Mouse (Mus musculus): Measurements from ENCODE around the gene Basp1. TPM values are rescaled to one million over a fixed set of nuclear protein-coding genes. Genes with fewer than 3 reads are reported as not detected.

The Basp1 gene
- polyA plus RNA-seq, 1 experiment: 13.9 TPM

GRCm38 (mm10) chr15:25376914-25377313, 36.6 kb downstream of the Basp1 start:
- TF ChIP-seq POLR2A (IDR thresholded peaks at IDR 0.05; ENCODE audit: control insufficient read depth, extremely low read depth, insufficient read depth, low read length, poor library complexity): no peak
- no peak for TF ChIP-seq CTCF (IDR thresholded peaks at IDR 0.05; ENCODE audit: borderline replicate concordance, control insufficient read depth, extremely low read depth, insufficient read depth, low read length, poor library complexity)

DNA sequence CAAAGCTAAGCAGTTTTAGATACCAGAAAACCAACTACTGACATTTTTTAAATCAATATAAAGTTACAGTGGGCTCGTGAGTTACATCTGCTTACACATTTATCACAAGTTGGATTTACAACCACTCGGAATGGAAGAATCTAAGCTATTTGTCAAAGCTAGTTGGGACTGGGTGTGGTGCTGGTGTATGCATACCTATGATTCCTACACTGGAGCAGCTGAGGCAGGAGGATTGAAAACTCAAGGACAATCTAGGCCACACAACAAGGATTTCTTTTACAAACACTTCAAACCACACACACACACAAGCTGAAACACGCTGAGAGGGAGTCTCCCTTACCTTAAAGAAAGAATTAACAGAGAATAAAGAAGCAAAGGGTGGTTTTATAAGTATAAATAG, 40.1 kb downstream of the Basp1 start:
- 93% methylated on average over 3 of the region's 3 CpGs for WGBS
- TF ChIP-seq POLR2A (IDR thresholded peaks at IDR 0.05; ENCODE audit: control insufficient read depth, extremely low read depth, insufficient read depth, low read length, poor library complexity) (no peak), CTCF (IDR thresholded peaks at IDR 0.05; ENCODE audit: borderline replicate concordance, control insufficient read depth, extremely low read depth, insufficient read depth, low read length, poor library complexity) (no peak)
- no peak overlapping the region for H3K27ac ChIP-seq (ENCODE audit: control insufficient read depth, insufficient read depth, low read length)
- H3K36me3 ChIP-seq (ENCODE audit: control insufficient read depth, insufficient read depth, low read length): no peaks in the 10 kb centered on the region
- DNase-seq: no peak
- no peak overlapping the region for H3K4me3 ChIP-seq (ENCODE audit: control insufficient read depth, insufficient read depth, low read length)
- H3K4me1 ChIP-seq (replicated peaks; ENCODE audit: control insufficient read depth, insufficient read depth, low read length): peaks cover 4% of the 10 kb centered on the region
- H3K27me3 ChIP-seq (ENCODE audit: control insufficient read depth, insufficient read depth, low read length): no peaks in the 10 kb centered on the region

More at GRCm38 (mm10) chr15:25376914-25377313, 36.6 kb downstream of the Basp1 start:
- H3K4me3 ChIP-seq (ENCODE audit: control insufficient read depth, insufficient read depth, low read length): no peak overlapping the region
- H3K27ac ChIP-seq (ENCODE audit: control insufficient read depth, insufficient read depth, low read length): no peak overlapping the region
- DNase-seq: no peak
- H3K4me1 ChIP-seq (replicated peaks; ENCODE audit: control insufficient read depth, insufficient read depth, low read length): no peaks in the 10 kb centered on the region; the same call in 1 of the 2 replicates
- 91% methylated on average over 3 of the region's 3 CpGs for WGBS
- H3K36me3 ChIP-seq (ENCODE audit: control insufficient read depth, insufficient read depth, low read length): no peaks in the 10 kb centered on the region
- no peaks in the 10 kb centered on the region for H3K27me3 ChIP-seq (ENCODE audit: control insufficient read depth, insufficient read depth, low read length)

- no peak overlapping the region for H3K27ac ChIP-seq (ENCODE audit: control insufficient read depth, insufficient read depth, low read length)
- DNase-seq: no peak
- 93% methylated on average over 7 of the region's 7 CpGs for WGBS
- TF ChIP-seq CTCF (IDR thresholded peaks at IDR 0.05; ENCODE audit: borderline replicate concordance, control insufficient read depth, extremely low read depth, insufficient read depth, low read length, poor library complexity) (no peak), POLR2A (IDR thresholded peaks at IDR 0.05; ENCODE audit: control insufficient read depth, extremely low read depth, insufficient read depth, low read length, poor library complexity) (no peak)
- H3K4me3 ChIP-seq (ENCODE audit: control insufficient read depth, insufficient read depth, low read length): no peak overlapping the region
- no peaks in the 10 kb centered on the region for H3K36me3 ChIP-seq (ENCODE audit: control insufficient read depth, insufficient read depth, low read length)
- H3K4me1 ChIP-seq (replicated peaks; ENCODE audit: control insufficient read depth, insufficient read depth, low read length): peaks cover 4% of the 10 kb centered on the region
- H3K27me3 ChIP-seq (ENCODE audit: control insufficient read depth, insufficient read depth, low read length): no peaks in the 10 kb centered on the region; the same call in 1 of the 2 replicates
Observed at GRCm38 (mm10) chr15:25369522-25369921, 44.0 kb downstream of the Basp1 start.

DNA sequence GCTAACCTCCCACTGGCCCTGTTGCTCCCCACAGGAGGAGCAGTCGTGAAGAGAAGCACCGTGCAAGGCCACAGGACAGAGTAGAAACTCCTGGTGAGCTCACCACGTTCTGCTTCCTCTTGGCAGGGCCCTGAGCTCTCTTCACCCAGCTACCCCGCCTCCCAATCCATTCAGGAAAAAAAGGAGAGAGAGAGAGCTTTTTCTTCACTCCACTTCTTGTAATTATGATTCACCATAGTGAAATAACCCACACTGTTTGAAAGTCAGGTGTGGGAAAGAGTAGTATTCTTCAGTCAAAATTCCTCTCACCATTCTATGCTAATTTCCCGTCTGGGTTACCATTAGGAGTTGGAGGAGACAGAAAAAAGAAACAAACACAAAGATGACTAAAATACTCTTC, 48.1 kb downstream of the Basp1 start:
- H3K27ac ChIP-seq (ENCODE audit: control insufficient read depth, insufficient read depth, low read length): no peak overlapping the region
- no peaks in the 10 kb centered on the region; the same call in none of the 2 replicates for H3K27me3 ChIP-seq (ENCODE audit: control insufficient read depth, insufficient read depth, low read length)
- 71% methylated on average over 5 of the region's 5 CpGs for WGBS
- DNase-seq: no peak
- H3K4me3 ChIP-seq (ENCODE audit: control insufficient read depth, insufficient read depth, low read length): no peak overlapping the region
- no peaks in the 10 kb centered on the region for H3K36me3 ChIP-seq (ENCODE audit: control insufficient read depth, insufficient read depth, low read length)
- peaks cover 4% of the 10 kb centered on the region for H3K4me1 ChIP-seq (replicated peaks; ENCODE audit: control insufficient read depth, insufficient read depth, low read length)
- TF ChIP-seq CTCF (IDR thresholded peaks at IDR 0.05; ENCODE audit: borderline replicate concordance, control insufficient read depth, extremely low read depth, insufficient read depth, low read length, poor library complexity) (no peak), POLR2A (IDR thresholded peaks at IDR 0.05; ENCODE audit: control insufficient read depth, extremely low read depth, insufficient read depth, low read length, poor library complexity) (no peak)

- no peak overlapping the region for H3K27ac ChIP-seq (ENCODE audit: control insufficient read depth, insufficient read depth, low read length)
- H3K4me1 ChIP-seq (replicated peaks; ENCODE audit: control insufficient read depth, insufficient read depth, low read length): no peaks in the 10 kb centered on the region; the same call in 1 of the 2 replicates
- H3K4me3 ChIP-seq (ENCODE audit: control insufficient read depth, insufficient read depth, low read length): no peak overlapping the region
- H3K27me3 ChIP-seq (ENCODE audit: control insufficient read depth, insufficient read depth, low read length): no peaks in the 10 kb centered on the region; the same call in none of the 2 replicates
- no peak for DNase-seq
- TF ChIP-seq CTCF (IDR thresholded peaks at IDR 0.05; ENCODE audit: borderline replicate concordance, control insufficient read depth, extremely low read depth, insufficient read depth, low read length, poor library complexity) (no peak), POLR2A (IDR thresholded peaks at IDR 0.05; ENCODE audit: control insufficient read depth, extremely low read depth, insufficient read depth, low read length, poor library complexity) (no peak)
- WGBS: 89% methylated on average over 23 of the region's 23 CpGs
- H3K36me3 ChIP-seq (ENCODE audit: control insufficient read depth, insufficient read depth, low read length): no peaks in the 10 kb centered on the region
Observed at GRCm38 (mm10) chr15:25364819-25365463, 48.6 kb downstream of the Basp1 start.

GRCm38 (mm10) chr15:25364160-25364818, 49.3 kb downstream of the Basp1 start:
- 76% methylated on average over 97 of the region's 97 CpGs for WGBS
- no peaks in the 10 kb centered on the region; the same call in 1 of the 2 replicates for H3K4me1 ChIP-seq (replicated peaks; ENCODE audit: control insufficient read depth, insufficient read depth, low read length)
- H3K27ac ChIP-seq (ENCODE audit: control insufficient read depth, insufficient read depth, low read length): no peak overlapping the region
- no peaks in the 10 kb centered on the region; the same call in none of the 2 replicates for H3K27me3 ChIP-seq (ENCODE audit: control insufficient read depth, insufficient read depth, low read length)
- TF ChIP-seq CTCF (IDR thresholded peaks at IDR 0.05; ENCODE audit: borderline replicate concordance, control insufficient read depth, extremely low read depth, insufficient read depth, low read length, poor library complexity): no peak
- no peak for DNase-seq
- no peak overlapping the region for H3K4me3 ChIP-seq (ENCODE audit: control insufficient read depth, insufficient read depth, low read length)
- no peaks in the 10 kb centered on the region for H3K36me3 ChIP-seq (ENCODE audit: control insufficient read depth, insufficient read depth, low read length)
